Comparison of ENCODE assay signal across 8 mouse cellular contexts in the genomic region with DNA sequence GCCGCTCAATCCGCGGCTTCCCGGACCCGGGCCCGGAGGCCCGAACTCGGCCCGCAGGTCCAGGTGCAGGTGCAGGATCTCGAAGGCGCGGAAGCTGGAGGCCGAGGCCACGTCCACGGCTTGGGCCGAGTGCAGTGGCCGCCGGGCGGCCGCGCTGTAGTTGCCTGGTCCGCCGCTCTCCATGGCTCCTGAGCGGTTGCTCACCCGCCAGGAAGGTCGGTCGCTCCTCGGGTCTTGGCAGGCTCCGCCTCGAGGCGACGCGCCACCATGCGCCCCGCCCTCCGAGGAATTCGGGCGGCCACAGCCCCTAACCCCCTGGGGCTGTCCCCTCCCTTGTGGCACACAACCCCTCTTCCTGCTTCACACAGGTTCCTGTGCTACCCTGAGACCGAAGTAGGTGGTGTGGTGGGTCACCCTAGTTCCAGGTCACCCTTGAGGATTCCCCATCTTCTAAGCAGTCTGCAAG. TPM values are rescaled to one million over a fixed set of nuclear protein-coding genes. Genes with fewer than 3 reads are reported as not detected.
DNase-seq lines count a peak whose midpoint lies in the region; ATAC-seq and TF ChIP-seq lines count a peak whose summit lies in the region.

A gene (minus strand): TSS at position 259 of the 466 bp plus-strand sequence.

- H3K36me3 ChIP-seq in E14TG2a.4 (ENCODE audit: insufficient read depth, low read length), result peaks cover under 1% of the 10 kb centered on the region; the same call in 1 of the 2 replicates
- H3K36me3 ChIP-seq in forebrain, embryonic 11.5 days (ENCODE audit: control insufficient read depth, insufficient read depth, low read length), result no peaks in the 10 kb centered on the region
- no peaks in the 10 kb centered on the region for H3K36me3 ChIP-seq in heart, embryonic 15.5 days
- H3K36me3 ChIP-seq in liver, embryonic 13.5 days, result 0 out of 2 replicates have a peak, but pooled peaks cover under 1% of the 10 kb centered on the region
- 0 out of 2 replicates have a peak, but pooled peaks cover 4% of the 10 kb centered on the region for H3K36me3 ChIP-seq in stomach, embryonic 15.5 days

- H3K27ac ChIP-seq in forebrain, embryonic 11.5 days (ENCODE audit: low read depth, low read length), result peak within 1 kb of the TSS; percentile 81
- H3K27ac ChIP-seq in heart, embryonic 15.5 days, result peak within 1 kb of the TSS; percentile 93
- peak within 1 kb of the TSS; percentile 63 for H3K27ac ChIP-seq in liver, embryonic 13.5 days
- peak within 1 kb of the TSS; percentile 86 for H3K27ac ChIP-seq in stomach, embryonic 15.5 days

- DNase-seq in c-Kit-positive CD71-positive TER-119-negative erythroid progenitor cells, embryonic 14.5 days (ENCODE audit: low read depth), result peak; percentile 32
- peak; percentile 89 for DNase-seq in forebrain, embryonic 11.5 days (ENCODE audit: low spot score)
- DNase-seq in kidney, postnatal 25 days, result peak; percentile 71 to 86
- peak; percentile 37 for DNase-seq in liver, embryonic 13.5 days
- peak; percentile 85 for DNase-seq in neural tube, embryonic 10.5 days (ENCODE audit: extremely low spot score, low spot score)

- peak within 1 kb of the TSS; percentile 95 for H3K9ac ChIP-seq in forebrain, embryonic 11.5 days (ENCODE audit: low read length)
- peak within 1 kb of the TSS; percentile 97 for H3K9ac ChIP-seq in heart, embryonic 15.5 days
- peak within 1 kb of the TSS; percentile 73 for H3K9ac ChIP-seq in liver, embryonic 13.5 days
- H3K9ac ChIP-seq in stomach, embryonic 15.5 days, result peak within 1 kb of the TSS; percentile 82

- H3K27me3 ChIP-seq in E14TG2a.4 (ENCODE audit: insufficient read depth, low read length), result peaks cover 24% of the 10 kb centered on the region
- no peaks in the 10 kb centered on the region for H3K27me3 ChIP-seq in forebrain, embryonic 11.5 days (ENCODE audit: control insufficient read depth, insufficient read depth, low read length)
- H3K27me3 ChIP-seq in heart, embryonic 15.5 days, result no peaks in the 10 kb centered on the region
- H3K27me3 ChIP-seq in liver, embryonic 13.5 days, result no peaks in the 10 kb centered on the region; the same call in 1 of the 2 replicates
- no peaks in the 10 kb centered on the region for H3K27me3 ChIP-seq in stomach, embryonic 15.5 days (replicated peaks)

- WGBS in forebrain, embryonic 11.5 days, result under 1% methylated on average over 34 of the region's 39 CpGs
- WGBS in heart, embryonic 15.5 days, result under 1% methylated on average over 38 of the region's 39 CpGs
- under 1% methylated on average over 39 of the region's 39 CpGs for WGBS in liver, embryonic 13.5 days (ENCODE audit: insufficient replicate concordance)
- WGBS in stomach, embryonic 15.5 days, result under 1% methylated on average over 39 of the region's 39 CpGs

- H3K9me3 ChIP-seq in E14TG2a.4 (ENCODE audit: low read length), result no peaks in the 10 kb centered on the region
- H3K9me3 ChIP-seq in forebrain, embryonic 11.5 days (ENCODE audit: control insufficient read depth, low read length), result no peaks in the 10 kb centered on the region
- no peaks in the 10 kb centered on the region for H3K9me3 ChIP-seq in heart, embryonic 15.5 days (replicated peaks)
- no peaks in the 10 kb centered on the region for H3K9me3 ChIP-seq in liver, embryonic 13.5 days (replicated peaks)
- no peaks in the 10 kb centered on the region for H3K9me3 ChIP-seq in stomach, embryonic 15.5 days

- TF ChIP-seq CTCF in E14TG2a.4 (conservative IDR thresholded peaks at IDR 0.05; ENCODE audit: low read length), result no peak

- peak; percentile 91 for ATAC-seq in forebrain, embryonic 11.5 days (replicated peaks; ENCODE audit: low FRiP score)
- ATAC-seq in heart, embryonic 15.5 days (replicated peaks; ENCODE audit: insufficient number of reproducible peaks, insufficient read depth, low FRiP score, low read depth), result peak; percentile 88
- peak; percentile 78 for ATAC-seq in liver, embryonic 13.5 days (ENCODE audit: low read depth)
- ATAC-seq in stomach, embryonic 15.5 days (ENCODE audit: insufficient read depth, low FRiP score, low read depth), result peak; percentile 81

- peak within 1 kb of the TSS; percentile 85 for H3K4me2 ChIP-seq in forebrain, embryonic 11.5 days (ENCODE audit: low read depth, low read length, severe bottlenecking)
- peak within 1 kb of the TSS; percentile 87 for H3K4me2 ChIP-seq in heart, embryonic 15.5 days
- peak within 1 kb of the TSS; percentile 88 for H3K4me2 ChIP-seq in liver, embryonic 13.5 days
- peak within 1 kb of the TSS; percentile 71 for H3K4me2 ChIP-seq in stomach, embryonic 15.5 days

- peaks cover 27% of the 10 kb centered on the region for H3K4me1 ChIP-seq in E14TG2a.4 (replicated peaks; ENCODE audit: low read depth, low read length)
- no peaks in the 10 kb centered on the region; the same call in 1 of the 2 replicates for H3K4me1 ChIP-seq in forebrain, embryonic 11.5 days (replicated peaks; ENCODE audit: control insufficient read depth, insufficient read depth, low read length)
- peaks cover 31% of the 10 kb centered on the region for H3K4me1 ChIP-seq in heart, embryonic 15.5 days (replicated peaks)
- peaks cover 21% of the 10 kb centered on the region for H3K4me1 ChIP-seq in liver, embryonic 13.5 days (replicated peaks)
- H3K4me1 ChIP-seq in stomach, embryonic 15.5 days, result peaks cover 13% of the 10 kb centered on the region; the same call in 1 of the 2 replicates

- peak within 1 kb of the TSS; percentile 88 for H3K4me3 ChIP-seq in E14TG2a.4 (replicated peaks; ENCODE audit: low read length)
- peak within 1 kb of the TSS; percentile 82 for H3K4me3 ChIP-seq in forebrain, embryonic 11.5 days (ENCODE audit: low read depth, low read length)
- H3K4me3 ChIP-seq in heart, embryonic 15.5 days, result peak within 1 kb of the TSS; percentile 83
- peak within 1 kb of the TSS; percentile 69 for H3K4me3 ChIP-seq in liver, embryonic 13.5 days (replicated peaks)
- peak within 1 kb of the TSS; percentile 62 for H3K4me3 ChIP-seq in stomach, embryonic 15.5 days (replicated peaks)

RNA-seq across cellular contexts. Expression of the gene that starts here (rescaled TPM):
- polyA plus RNA-seq in forebrain, embryonic 11.5 days (2014; fragmentation: Nextera tagmentation; extraction: Ambion mirVana), result 96.0 and 100 TPM in 2 replicates
- 47.2 and 63.0 TPM in 2 replicates for polyA plus RNA-seq in heart, embryonic 15.5 days (2015; fragmentation: Nextera tagmentation; extraction: Ambion mirVana)
- 29.4 and 31.4 TPM in 2 replicates for polyA plus RNA-seq in liver, embryonic 13.5 days (2015; fragmentation: Nextera tagmentation; extraction: Ambion mirVana)
- 132 and 141 TPM in 2 replicates for polyA plus RNA-seq in stomach, embryonic 15.5 days (2015; fragmentation: Nextera tagmentation; extraction: Ambion mirVana)

Comparison
In these comparisons a context has a peak if more than half of its experiments do, and no peak if none do; other contexts are left out.
1. Peak in every context shown above with its lines: DNase-seq, ATAC-seq, H3K4me3 ChIP-seq and H3K27ac ChIP-seq.
2. DNase-seq: peak in every context shown above with its lines; median percentile 89 in forebrain, embryonic 11.5 days; 85 in neural tube, embryonic 10.5 days; 78 in kidney, postnatal 25 days; 37 in liver, embryonic 13.5 days; 32 in c-Kit-positive CD71-positive TER-119-negative erythroid progenitor cells, embryonic 14.5 days.